Mouse (Mus musculus) midbrain, embryonic 13.5 days (tissue): ENCODE measurements around the gene Prl2c5. TPM values are rescaled to one million over a fixed set of nuclear protein-coding genes. Genes with fewer than 3 reads are reported as not detected.
"Not testable (repeated sequence)": the region's sequence is repeated elsewhere in the genome, so short reads cannot be mapped to it uniquely, and the experiment has no call there.

Source experiments
- ATAC-seq: fragments of 200-750 bp; cut with Nextera tagmentation; 2 replicates; pipeline ENCODE4 v1.8.0; 2017; ENCODE audit warnings: mild to moderate bottlenecking, moderate TSS enrichment, moderate library complexity
- H3K27ac ChIP-seq: fragments of 300-500 bp; sonication (generic); 2 replicates; pipeline ENCODE4 v1.5.1; 2015; ENCODE audit warnings: inconsistent platforms, mild to moderate bottlenecking, moderate library complexity
- H3K27me3 ChIP-seq: fragments of 300-500 bp; sonication (generic); 2 replicates; pipeline ENCODE4 v1.6.1; 2015; ENCODE audit warnings: mild to moderate bottlenecking, inconsistent platforms
- H3K36me3 ChIP-seq: fragments of 300-500 bp; sonication (generic); 2 replicates; pipeline ENCODE4 v1.6.1; 2015; ENCODE audit warnings: mild to moderate bottlenecking, inconsistent platforms
- H3K4me1 ChIP-seq: fragments of 300-500 bp; sonication (generic); replicated peaks from 2 replicates; pipeline ENCODE4 v1.6.1; 2015; ENCODE audit warnings: inconsistent platforms
- H3K4me2 ChIP-seq: fragments of 300-500 bp; sonication (generic); replicated peaks from 2 replicates; pipeline ENCODE4 v1.6.1; 2015; ENCODE audit warnings: moderate library complexity, mild to moderate bottlenecking, inconsistent platforms
- H3K4me3 ChIP-seq: fragments of 300-500 bp; sonication (generic); replicated peaks from 2 replicates; pipeline ENCODE4 v1.5.1; 2015; ENCODE audit warnings: mild to moderate bottlenecking, inconsistent platforms
- H3K9ac ChIP-seq: fragments of 300-500 bp; sonication (generic); replicated peaks from 2 replicates; pipeline ENCODE4 v1.6.1; 2015; ENCODE audit warnings: mild to moderate bottlenecking, inconsistent platforms
- H3K9me3 ChIP-seq: fragments of 300-500 bp; sonication (generic); 2 replicates; pipeline ENCODE4 v1.6.1; 2016; ENCODE audit warnings: mild to moderate bottlenecking, inconsistent platforms
- WGBS: fragments of 180-500 bp; shearing (Covaris S2); methylation state at CpG from one replicate; pipeline ENCODE4 v1.1.7; 2015; 5-methylcytosine and 5-hydroxymethylcytosine counted together
- polyA plus RNA-seq: library from polyadenylated mRNA; unstranded; fragments of >200 nt; fragmentation: Nextera tagmentation; extraction: Ambion mirVana; gene quantifications from 2 replicates; pipeline ENCODE4 v1.2.1, GENCODE M21; 2015

The Prl2c5 gene
- not detected in 2 replicates for polyA plus RNA-seq

- H3K27ac ChIP-seq, H3K36me3 ChIP-seq, H3K4me2 ChIP-seq, H3K9me3 ChIP-seq, ATAC-seq, H3K4me1 ChIP-seq, H3K9ac ChIP-seq, H3K4me3 ChIP-seq, H3K27me3 ChIP-seq: not testable (repeated sequence)
- WGBS: 66% methylated on average over 2 of the region's 2 CpGs
Observed at GRCm38 (mm10) chr13:13182415-13182814, at the start of gene Prl2c5. Gene Prl2c5, plus strand, starts transcription at chr13:13182715.

GRCm38 (mm10) chr13:13162777-13163485, 19.6 kb upstream of the Prl2c5 start:
- not testable (repeated sequence) for H3K4me2 ChIP-seq, H3K4me1 ChIP-seq, H3K9ac ChIP-seq, H3K27ac ChIP-seq, H3K9me3 ChIP-seq, H3K36me3 ChIP-seq, ATAC-seq, H3K27me3 ChIP-seq, H3K4me3 ChIP-seq
- WGBS: 72% methylated on average over 4 of the region's 7 CpGs

- H3K27ac ChIP-seq, H3K27me3 ChIP-seq, H3K4me2 ChIP-seq, H3K4me1 ChIP-seq, H3K9me3 ChIP-seq, H3K9ac ChIP-seq, ATAC-seq, H3K4me3 ChIP-seq, H3K36me3 ChIP-seq: not testable (repeated sequence)
- 76% methylated on average over 2 of the region's 2 CpGs for WGBS
Observed at GRCm38 (mm10) chr13:13168631-13169030, 13.9 kb upstream of the Prl2c5 start.

GRCm38 (mm10) chr13:13173616-13174136, 8.8 kb upstream of the Prl2c5 start:
- not testable (repeated sequence) for H3K4me2 ChIP-seq, H3K4me3 ChIP-seq, H3K27me3 ChIP-seq, H3K4me1 ChIP-seq, H3K36me3 ChIP-seq, H3K9ac ChIP-seq, H3K9me3 ChIP-seq, ATAC-seq, H3K27ac ChIP-seq
- 70% methylated on average over 1 of the region's 1 CpGs for WGBS

- H3K9ac ChIP-seq, ATAC-seq, H3K36me3 ChIP-seq, H3K27ac ChIP-seq, H3K9me3 ChIP-seq, H3K4me3 ChIP-seq, H3K27me3 ChIP-seq, H3K4me1 ChIP-seq, H3K4me2 ChIP-seq: not testable (repeated sequence)
- 59% methylated on average over 2 of the region's 2 CpGs for WGBS
Observed at GRCm38 (mm10) chr13:13175736-13176135, 6.8 kb upstream of the Prl2c5 start.

- H3K9me3 ChIP-seq, H3K4me3 ChIP-seq, ATAC-seq, H3K4me1 ChIP-seq, H3K27me3 ChIP-seq, H3K36me3 ChIP-seq, H3K27ac ChIP-seq, H3K4me2 ChIP-seq, H3K9ac ChIP-seq: not testable (repeated sequence)
Observed at GRCm38 (mm10) chr13:13211168-13211567, 28.7 kb downstream of the Prl2c5 start.

GRCm38 (mm10) chr13:13216363-13216762, 33.8 kb downstream of the Prl2c5 start:
- WGBS: 84% methylated on average over 2 of the region's 2 CpGs
- not testable (repeated sequence) for H3K4me2 ChIP-seq, H3K27ac ChIP-seq, H3K4me1 ChIP-seq, H3K9me3 ChIP-seq, H3K9ac ChIP-seq, H3K36me3 ChIP-seq, ATAC-seq, H3K4me3 ChIP-seq, H3K27me3 ChIP-seq

GRCm38 (mm10) chr13:13220231-13220630, 37.7 kb downstream of the Prl2c5 start:
- H3K36me3 ChIP-seq, ATAC-seq, H3K9me3 ChIP-seq, H3K4me2 ChIP-seq, H3K9ac ChIP-seq, H3K27me3 ChIP-seq, H3K4me1 ChIP-seq, H3K4me3 ChIP-seq, H3K27ac ChIP-seq: not testable (repeated sequence)
- WGBS: 71% methylated on average over 5 of the region's 5 CpGs

- H3K9ac ChIP-seq, H3K36me3 ChIP-seq, ATAC-seq, H3K4me3 ChIP-seq, H3K4me2 ChIP-seq, H3K27ac ChIP-seq, H3K4me1 ChIP-seq, H3K9me3 ChIP-seq, H3K27me3 ChIP-seq: not testable (repeated sequence)
- WGBS: 0% methylated on average over 1 of the region's 1 CpGs
Observed at GRCm38 (mm10) chr13:13237456-13237855, 54.9 kb downstream of the Prl2c5 start.

Other genes with a start within 250 kb of the Prl2c5 start
- gene Prl2c2, start 177.3 kb upstream of the Prl2c5 start, polyA plus RNA-seq: not detected in 2 replicates
- 28.1 and 31.7 TPM in 2 replicates for gene Gpr137b, start 211.3 kb downstream of the Prl2c5 start, polyA plus RNA-seq